Mouse (Mus musculus) frontal cortex, adult 2 months (tissue): ENCODE data around the gene Alkbh7. TPM values are rescaled to one million over a fixed set of nuclear protein-coding genes. Genes with fewer than 3 reads are reported as not detected.
A peak's percentile ranks its signal among the peaks of the same experiment; 100 is the strongest.

Experiments used
- DNase-seq, 2 experiments: peaks; one replicate each; pipeline ENCODE4 v3.0.0; 2022; ENCODE audit warnings: low spot score in 1 of 2; ENCODE audit errors: extremely low spot score in 1 of 2
- polyA plus RNA-seq: library from polyadenylated mRNA; depleted of rRNA; stranded (reverse); fragments of >200 nt; gene quantifications from 2 replicates; pipeline ENCODE4 v1.2.3, GENCODE M21; 2012

Gene Alkbh7
- polyA plus RNA-seq, 1 experiment: 36.0 TPM

DNA sequence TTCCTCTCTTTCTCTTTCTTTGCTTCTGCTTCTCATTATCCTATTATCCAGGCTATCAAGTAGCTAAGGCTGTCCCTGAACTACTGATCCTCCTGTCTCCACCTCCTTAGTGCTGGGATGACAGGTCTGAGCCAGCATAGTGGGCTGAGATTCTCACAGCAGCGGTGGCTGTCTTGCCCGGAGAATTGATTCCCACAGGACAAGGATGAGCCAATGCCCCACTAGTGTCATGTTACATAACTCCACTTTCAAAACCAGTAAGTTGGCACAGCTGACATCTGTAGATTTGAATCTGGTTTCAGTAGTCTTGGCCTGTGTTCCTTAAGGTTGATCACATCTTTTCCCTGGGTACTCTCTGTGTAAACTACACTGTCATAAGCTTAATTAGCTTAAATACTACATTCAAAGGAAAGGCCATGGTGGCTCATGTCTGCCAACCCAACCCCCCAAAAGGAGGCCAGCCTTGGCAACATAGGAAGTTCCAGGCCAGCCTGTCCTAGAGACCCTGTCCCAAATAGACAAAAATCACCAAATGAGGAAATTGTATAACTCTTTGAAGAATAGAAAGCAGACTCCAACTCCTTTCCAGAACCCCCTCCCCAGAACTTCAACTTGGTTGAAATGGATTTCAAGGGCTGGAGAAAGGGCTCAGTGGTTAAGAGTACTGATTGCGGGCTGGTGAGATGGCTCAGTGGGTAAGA, 10.9 kb upstream of the Alkbh7 start:
- DNase-seq: no peak

DNA sequence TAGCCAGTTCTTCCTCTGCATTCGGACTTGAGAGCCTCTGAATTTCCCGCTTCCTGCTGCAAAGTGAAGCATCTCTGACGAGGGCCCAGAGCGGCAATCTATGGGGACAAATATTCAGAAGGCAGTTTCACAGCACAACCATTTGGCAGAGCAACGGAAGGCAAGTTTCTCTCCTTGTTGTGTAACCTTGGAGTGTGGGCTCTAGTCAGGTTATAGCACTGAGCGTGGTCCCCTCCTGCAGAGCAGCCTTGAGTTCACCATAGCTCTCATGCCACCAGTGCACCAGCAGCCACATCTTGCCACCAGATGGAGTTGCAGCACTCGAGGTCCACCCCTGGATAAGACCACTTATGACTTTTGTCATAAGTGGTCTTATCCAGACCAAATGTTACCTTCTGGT, 8.7 kb upstream of the Alkbh7 start:
- DNase-seq: no peak

DNA sequence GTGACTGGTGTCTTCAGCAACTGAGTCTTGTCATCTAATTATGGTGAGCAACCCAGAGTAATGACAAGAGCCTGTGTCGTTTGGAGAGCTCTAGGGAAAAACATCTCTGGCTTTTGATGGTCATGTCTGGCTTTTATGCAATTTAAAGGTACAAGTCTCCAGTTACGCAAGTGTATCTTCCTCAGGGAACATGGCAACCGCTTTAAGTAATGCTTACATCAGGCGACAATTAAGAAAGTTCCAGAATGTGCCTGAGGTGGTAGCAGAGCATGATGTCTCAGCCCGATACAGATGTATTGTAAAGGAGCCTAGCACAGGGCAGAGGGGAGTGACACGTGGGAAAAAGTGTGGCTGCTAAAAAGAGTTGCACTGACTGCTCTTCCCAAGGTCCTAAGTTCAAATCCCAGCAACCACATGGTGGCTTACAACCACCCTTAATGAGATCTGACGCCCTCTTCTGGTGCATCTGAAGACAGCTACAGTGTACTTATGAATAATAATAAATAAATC, 8.2 kb upstream of the Alkbh7 start:
- no peak for DNase-seq

DNA sequence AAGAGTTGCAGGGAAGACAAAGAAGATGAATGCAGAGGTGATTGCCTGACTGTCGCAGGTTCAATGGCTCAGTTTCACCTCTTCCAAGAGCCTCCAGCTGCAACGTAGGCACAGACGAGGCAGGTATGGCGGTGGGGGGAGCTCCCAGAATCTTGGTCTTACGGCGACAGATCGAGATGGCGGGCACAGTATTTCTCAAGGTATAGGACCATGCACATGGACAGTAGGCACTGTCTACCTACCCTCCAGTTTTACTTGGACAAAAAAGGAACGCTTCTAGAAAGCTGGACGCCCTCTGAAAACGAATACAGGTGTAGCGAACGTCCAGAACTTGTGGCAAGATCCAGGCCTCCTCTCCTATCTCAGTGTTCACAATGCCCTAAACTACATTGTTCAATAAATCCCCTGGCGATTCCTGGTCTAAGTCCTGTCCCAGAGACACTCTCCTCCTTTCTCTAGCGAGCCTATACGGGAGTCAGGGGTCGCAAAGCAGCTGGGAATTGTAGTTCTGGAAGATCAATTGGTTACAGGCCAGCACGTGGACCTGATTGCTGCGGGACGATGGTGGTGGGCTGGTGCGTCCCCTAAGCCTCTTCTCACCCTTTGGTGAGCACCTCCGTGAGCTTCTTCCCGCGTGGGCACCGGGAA, 7.5 kb upstream of the Alkbh7 start:
- peak in 1 of 2 experiments; percentile 87 for DNase-seq

DNA sequence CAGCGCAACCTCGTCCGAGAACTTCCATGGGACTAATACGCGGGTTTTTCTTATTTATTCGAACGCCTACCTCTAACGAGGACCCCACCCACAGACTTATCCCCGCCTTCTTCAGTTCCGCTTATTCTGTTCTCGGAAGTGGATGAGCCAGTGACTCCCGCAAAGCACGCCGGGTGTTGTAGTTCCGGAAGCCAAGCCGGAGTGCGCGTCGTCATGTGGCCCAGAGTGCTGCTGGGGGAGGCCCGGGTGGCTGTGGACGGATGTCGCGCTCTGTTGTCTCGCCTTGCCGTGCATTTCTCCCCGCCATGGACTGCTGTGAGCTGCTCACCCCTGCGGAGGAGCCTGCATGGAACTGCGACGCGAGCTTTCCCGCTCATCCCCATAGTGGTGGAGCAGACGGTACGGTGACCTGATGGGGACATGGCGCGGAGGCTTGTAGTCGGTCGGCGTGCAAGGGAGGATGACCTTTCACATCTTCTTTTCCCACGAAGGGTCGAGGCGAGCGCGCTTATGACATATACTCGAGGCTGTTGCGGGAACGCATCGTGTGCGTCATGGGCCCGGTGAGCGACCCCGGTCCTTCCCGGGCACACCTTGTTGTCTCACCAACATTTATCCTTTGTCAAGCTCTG, 6.9 kb upstream of the Alkbh7 start, which contains the start of gene Clpp:
Clpp (plus strand) TSS at position 191 of the 632 bp plus-strand sequence.
- DNase-seq: peak; percentile 95 to 96

DNA sequence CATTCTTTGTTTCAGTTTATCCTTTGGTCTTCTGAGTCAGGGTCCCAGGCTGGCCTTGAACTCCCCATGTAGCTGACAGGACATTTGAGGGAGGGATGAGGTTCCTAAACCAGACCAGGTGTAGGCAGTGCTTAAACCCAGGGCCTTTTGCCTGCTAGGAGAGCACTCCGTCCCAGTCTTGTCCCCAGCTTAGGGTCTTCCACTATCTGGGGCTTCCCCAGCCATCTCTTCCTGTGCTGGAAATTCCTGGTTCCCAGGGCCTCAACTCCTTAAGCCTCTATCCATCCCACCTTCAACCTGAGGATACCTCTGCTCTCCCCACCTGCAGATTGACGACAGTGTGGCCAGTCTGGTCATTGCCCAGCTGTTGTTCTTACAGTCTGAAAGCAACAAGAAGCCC, 6.2 kb upstream of the Alkbh7 start:
- DNase-seq: no peak

DNA sequence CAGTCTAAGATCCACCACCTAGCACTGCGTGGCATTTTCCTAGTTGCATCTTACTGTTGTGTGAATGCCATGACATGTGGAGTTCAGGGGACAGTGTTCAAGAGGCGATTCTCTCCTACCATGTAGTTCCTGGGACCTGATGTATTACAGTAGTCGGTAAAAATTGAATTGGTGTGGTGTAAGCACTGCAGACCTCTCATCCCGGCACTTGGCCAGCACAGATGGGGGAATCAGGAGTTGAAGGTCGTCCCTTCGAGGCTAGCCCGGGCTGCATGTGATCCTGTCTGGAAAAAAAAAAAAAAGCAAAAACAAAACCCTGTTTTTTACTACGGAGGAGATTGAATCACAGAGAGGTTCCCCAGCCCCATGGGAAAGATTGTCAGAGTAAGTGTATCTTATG, 2.1 kb upstream of the Alkbh7 start:
- no peak for DNase-seq

DNA sequence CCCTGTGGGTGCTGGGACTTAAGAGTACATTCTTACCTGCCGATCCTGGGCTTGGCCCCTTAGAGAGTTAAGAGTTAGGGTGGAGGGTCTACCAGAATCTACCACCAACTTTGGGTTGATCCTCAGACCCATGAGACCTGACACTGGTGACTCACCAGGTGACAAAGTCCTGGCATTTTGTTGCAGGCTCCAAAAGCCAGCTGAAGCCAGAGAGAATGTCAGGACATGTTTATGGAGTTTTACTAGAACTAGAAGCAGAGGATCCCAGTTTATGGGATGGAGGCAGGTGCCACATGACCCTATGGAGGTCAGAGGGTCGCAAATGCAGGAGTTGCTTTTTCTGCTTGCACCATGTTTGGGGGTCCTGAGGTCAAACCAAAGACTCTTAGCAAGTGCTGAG, 633 bp upstream of the Alkbh7 start:
- DNase-seq: no peak

DNA sequence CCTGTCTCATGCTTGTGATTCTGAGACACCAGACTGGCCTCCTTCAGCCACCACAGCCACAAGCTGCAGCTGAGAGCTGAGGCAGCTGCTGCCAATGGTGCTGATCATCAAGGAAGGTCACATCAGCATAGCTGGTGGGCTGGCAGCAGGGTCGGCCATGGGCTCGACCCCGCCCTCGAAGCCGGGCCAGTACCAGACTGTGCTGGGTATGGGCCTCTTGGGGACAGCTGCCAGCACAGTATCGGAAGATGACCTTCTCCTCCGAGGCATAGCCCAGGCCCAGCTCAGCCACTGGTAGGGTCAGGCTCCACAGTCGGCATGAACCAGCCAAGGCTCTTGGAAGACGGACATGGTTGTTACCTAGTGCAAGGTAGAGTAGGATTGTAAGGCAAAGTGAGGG, 2.3 kb downstream of the Alkbh7 start:
- DNase-seq: no peak

DNA sequence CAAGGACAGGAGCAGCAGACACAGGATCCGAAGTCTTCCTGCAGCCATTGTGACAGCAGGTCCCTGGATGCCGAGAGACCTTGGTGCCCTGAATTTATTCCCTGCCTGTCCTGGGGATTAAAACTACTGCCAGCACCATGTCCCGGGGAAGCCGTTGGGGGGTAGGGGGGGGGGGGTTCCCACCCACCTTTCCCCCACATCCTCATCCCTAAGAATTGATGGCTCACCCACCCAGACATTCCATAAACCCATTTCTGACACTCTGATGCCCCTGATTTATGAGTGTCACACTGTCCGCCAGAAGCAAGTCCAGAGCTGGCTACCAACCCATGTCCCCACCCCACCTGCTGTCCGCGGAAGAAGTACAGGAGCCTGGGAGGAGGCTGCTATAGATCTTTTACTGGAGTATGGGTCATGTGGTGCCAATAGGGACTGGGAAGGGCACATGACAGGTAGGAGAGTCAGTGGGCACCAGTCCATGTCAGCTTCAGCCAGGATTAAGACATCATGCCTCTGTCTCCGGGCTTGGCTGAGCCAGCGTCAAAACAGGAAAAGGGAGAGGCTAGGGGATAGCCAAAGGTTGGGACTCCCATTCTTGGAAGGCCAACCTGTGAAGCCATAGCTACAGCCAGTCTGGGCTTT, 3.0 kb downstream of the Alkbh7 start, which contains the start of gene Pspn:
Pspn (minus strand) TSS at position 51 of the 642 bp plus-strand sequence.
- no peak for DNase-seq

DNA sequence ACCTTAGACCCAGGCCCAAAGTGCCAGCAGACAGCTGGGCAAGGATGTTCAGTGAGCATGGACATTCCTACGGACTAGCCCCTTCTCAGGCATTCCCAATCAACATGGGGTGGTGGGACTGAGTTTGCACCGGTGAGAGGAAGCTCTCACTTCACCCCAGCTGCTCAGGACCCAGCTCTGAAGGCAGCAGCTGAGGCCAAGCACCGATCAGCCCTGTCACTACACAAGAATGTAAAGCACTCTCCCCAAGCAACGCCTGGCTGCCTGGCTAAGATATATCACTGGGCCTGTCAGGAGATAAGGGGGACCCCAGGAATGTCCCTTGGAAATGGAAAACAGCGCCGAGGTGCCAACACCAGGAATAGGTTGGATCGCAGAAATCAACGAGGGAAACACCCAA, 4.1 kb downstream of the Alkbh7 start:
- no peak for DNase-seq

DNA sequence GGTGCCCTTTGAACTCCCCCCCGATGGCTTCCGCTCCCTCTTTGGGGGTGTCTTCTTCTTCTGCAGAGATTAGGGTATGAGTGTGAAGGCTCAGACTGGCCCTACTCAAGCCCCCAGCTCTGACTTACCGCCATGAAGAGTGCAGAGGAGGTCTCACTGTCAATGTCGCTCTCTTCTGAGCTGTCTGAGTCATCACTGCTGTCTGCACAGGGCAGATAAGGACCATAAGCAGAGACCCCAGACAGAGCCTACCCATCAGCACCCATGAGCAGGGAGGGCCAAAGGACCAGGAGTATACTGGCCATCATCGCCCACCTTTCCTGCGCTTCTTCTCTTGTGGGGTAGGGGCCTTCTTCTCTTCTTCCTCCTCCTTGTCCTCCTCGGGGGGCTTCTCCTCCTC, 6.9 kb downstream of the Alkbh7 start:
- DNase-seq: no peak

DNA sequence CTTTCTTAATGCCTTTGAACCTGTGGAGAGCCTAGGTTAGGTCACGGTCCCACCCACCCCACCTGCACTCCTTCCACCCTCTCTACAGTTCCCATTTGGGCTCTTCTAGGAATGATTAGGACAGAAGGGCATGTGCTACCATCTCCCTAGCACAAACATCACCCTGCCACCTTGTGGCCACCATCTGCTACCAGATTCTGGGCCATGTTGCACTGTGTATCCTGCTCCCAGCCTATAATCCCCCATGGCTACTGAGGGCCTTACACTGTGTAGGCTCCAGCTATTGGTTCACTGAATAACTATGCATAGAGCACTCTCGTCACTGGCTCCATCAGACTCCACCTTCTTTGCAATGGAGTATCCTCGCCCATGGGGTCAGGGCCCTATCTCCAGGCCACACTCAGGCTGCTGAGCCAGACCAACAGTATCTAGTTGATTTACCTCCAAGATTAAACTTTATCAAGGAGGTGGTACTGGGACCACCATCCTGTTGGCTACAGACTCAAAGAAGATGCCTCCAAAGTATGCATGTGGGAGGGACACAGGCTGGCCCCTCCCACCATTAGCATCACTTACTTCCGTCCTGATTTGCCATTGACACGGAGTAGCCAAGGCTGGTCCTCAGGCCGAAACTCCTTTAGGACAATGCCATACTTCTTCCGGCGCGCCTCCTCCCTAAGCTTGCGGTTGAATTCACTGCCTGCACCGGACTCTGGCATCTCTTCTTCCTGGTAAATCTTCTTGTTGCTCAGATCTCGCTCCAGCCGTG, 10.2 kb downstream of the Alkbh7 start:
- no peak for DNase-seq

DNA sequence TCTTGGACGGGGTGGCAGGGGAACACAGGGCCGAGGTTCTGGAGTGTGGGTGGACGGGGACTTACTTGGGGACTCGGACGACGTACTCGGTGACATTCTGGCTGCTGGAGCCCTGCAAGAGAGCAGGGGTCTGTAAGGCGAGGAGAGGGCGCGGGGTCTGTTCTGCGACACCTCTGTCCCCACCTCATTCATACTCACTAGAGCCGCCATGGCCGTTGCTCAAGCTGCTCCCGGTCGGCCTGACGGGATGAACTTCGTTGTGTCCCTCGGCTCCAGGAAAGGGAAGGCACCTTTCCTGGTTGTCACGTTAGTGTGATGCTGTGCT, 13.7 kb downstream of the Alkbh7 start:
- DNase-seq: no peak

DNA sequence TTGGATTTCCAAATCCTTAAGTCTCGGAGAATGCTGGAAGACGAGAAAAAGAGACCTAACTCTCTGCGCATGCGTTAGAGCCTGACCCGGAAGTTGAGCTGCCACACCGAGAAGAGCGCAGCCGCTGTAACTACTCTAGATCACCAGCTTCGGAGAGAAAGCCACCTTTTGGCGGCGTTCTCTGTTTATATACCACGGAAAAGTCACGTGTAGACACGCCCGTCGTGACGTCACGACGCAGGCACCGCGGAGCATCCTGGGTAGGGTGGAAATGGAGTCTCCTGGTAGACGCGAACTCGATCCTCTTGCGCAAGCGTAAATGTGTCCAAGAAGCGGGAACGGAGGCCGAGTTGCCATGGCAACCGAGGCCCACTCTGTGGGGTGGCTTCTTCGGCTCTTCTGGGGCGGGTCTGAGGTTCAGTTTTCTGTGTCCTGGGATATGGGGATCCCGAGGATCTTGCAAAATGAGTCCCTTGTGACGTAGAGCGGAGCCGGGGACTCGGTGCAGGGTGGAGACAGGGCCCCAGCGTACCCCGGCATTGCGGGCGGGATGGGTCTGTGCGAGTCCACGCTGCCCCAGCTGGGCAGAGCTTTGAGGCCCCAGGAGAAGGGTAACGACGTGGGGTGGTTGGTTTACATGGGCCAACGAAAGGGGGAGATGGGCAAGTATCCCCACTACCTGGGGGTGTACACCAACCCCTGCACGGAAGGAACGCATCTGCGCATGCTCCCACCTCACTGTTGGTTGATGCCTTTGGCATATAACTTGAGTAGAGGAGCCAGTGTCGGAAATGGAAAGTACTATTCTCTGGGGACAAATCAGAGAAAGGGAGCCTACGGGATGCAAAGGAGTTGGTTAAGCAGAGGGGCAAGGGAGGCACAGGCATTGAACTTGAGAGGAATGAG, 14.3 kb downstream of the Alkbh7 start, which contains the start of the genes Gtf2f1 and Gm17949:
Gtf2f1 (minus strand) TSS at position 53 of the 906 bp plus-strand sequence.
Gm17949 (plus strand) TSS at position 234 of the 906 bp plus-strand sequence.
- peak; percentile 94 to 97 for DNase-seq

DNA sequence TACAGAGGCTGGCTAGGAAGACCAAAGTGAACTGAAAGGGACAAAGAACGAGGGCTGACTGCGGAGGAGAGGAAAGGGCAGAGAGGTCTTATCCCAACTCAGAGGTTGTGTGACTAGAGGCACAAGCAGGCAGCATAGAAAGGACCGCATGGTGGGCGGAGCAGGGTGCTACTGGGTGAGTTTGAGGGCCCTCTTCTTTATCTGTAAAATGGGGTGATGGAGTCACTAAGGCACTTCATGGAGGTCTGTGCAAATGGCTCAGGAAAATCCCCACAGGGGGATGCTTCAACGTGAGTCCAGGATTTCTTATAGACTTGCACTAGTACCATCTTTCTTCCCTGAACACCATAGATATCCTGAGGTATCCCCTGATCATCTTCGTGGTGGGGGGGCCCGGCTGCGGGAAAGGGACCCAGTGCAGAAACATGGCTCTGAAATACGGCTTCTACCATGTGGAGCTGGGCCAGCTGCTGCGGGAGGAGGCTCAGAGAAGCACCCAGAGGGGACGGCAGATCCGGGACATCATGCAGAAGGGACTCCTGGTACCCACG, 15.2 kb downstream of the Alkbh7 start:
- no peak for DNase-seq

DNA sequence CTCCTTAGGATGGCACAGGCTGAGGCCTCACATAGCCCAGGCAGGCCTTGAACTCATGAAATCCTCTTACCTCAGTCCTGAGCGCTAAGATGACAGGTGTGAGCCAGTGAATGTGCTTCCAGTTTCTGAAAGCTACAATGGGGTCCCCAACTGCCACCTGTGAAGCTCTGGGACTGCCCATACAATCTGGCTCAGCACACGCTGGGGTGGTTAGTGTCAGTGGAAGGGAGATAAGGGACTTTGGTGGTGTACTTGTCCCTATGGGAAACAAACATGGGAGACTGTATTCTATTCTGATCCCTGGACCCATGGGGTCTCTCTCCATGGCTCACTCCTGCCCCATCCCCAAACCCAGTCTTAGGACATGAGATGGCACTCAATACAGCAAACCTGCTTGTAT, 22.6 kb downstream of the Alkbh7 start:
- no peak for DNase-seq

DNA sequence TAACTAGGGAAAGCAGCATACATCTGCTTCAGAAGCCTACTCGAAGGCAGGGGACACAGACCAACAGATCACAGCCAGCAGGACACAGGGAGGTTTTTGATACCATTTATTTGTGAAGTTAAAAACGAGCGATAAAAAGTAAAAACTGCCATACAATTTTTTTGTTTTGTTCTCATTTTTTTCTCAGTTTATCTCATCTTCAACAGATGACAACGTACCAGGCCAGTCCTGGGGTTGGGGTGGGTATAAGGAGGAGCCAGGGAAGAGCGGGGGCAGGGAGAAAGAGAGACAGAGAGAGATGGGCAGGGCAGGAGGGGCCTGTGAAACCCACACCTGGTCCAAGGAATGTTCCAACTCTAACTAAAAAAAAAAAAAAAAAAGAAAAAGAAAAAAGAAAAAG, 23.8 kb downstream of the Alkbh7 start:
- no peak for DNase-seq

DNA sequence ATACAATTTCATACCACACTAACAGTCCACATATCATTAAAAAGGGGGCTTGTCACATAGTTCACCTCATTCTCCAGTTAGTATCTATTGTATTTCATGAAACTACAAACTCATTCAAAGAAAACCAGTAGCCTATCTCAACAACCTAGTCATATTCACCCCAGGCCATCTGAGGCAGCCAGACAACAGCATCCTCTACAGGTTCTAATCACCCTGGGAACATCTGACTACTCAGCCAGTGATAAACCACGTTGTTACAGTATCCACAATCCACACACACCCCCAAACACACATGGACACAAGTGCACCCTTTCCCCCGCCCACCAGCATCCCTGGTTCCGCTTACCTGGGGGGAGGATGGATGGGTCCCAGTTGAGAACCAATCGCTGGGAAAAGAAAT, 30.3 kb downstream of the Alkbh7 start:
- DNase-seq: no peak
